Mouse (Mus musculus) B cell, adult 2 months (primary cell): ENCODE data around the gene Peli2.

ENCODE experiments used
- DNase-seq, 2 experiments: peaks; one replicate each; pipeline ENCODE4 v3.0.0; 2022

Peli2 gene

GRCm38 (mm10) chr14:48153865-48154511 is 33.4 kb downstream of the Peli2 start:
- DNase-seq = no peak

DNA sequence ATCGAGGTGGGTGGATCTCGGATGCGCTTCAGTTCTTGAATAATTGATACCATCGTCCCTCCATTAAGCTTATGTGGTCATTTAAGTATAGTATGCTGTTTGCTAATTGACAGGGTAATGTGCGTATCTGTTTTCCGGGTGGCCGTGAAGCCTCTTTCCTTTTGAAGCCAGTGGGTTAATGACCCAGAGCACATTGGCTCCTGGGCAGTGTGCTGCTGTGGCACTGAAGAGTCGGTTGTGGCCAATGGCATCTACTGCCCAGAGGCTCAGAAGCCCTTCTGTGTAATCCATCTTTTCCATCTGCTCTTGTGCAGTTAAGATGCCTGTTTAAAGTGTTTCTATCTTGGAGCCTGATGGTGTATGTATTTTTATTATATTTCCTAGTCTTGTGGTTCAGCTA is 34.0 kb downstream of the Peli2 start:
- DNase-seq = no peak

- no peak for DNase-seq
Observed at GRCm38 (mm10) chr14:48155153-48155552, 34.5 kb downstream of the Peli2 start.

- DNase-seq = no peak
Observed at GRCm38 (mm10) chr14:48157085-48157484, 36.5 kb downstream of the Peli2 start.

GRCm38 (mm10) chr14:48157835-48158234 is 37.2 kb downstream of the Peli2 start:
- no peak for DNase-seq

- DNase-seq = no peak
Observed at GRCm38 (mm10) chr14:48159401-48159800, 38.8 kb downstream of the Peli2 start.

DNA sequence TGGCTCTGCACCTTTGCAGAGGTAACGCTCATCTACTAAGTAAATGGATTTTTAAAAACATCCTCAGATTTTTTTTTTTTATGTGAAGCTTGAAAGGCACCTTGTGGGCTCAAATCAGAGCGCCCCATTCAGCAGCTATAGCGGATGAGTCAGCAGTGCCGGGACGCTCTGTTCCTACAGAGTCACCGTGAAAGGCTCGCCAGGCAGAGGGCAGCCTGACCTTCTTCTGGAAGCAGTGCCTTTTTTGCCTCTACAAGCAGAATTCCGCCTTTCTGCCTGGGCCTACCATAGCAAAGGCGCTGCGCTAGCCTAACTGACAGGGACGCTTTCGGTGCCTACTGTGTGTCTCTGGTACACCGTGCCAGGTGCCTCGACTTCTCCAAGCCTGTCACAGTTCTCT is 41.8 kb downstream of the Peli2 start:
- DNase-seq = no peak

DNA sequence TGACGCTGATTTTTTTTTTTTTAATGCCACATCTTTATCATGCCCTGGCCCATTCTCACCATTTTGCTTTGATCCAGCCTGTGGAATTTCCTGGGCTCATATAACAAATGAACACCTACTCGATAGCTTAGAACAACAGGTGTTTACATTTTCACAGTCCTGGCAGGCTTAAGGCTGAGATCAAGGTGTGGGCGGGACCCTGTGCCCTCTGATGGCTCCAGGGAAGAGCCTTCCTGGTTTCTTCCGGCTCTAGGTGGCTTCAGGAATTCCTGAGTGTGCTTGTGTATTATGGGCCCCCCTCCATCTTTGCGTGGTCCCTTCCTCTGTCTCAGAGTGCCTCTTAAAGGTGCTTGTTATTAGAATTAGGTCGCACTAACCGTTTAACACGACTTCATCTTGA is 44.3 kb downstream of the Peli2 start:
- no peak for DNase-seq

DNA sequence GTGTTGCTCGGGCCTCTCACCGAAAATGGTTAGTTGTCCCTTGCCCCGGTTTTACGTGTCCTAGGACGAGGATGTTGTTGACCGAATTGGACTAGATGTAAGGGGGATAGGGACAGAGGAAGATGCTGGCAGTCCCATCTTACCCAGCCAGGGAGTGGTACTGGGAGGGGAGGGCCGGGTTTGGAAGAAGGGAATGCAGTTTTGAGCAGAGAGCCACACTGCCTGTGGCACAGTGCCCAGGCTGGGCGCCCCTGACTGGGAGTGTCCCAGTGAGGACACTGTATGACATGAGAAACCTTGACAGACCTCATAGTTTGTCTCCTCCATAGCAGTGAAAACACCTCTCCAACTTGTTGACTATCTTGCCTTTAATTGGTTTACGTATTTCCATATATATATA is 45.8 kb downstream of the Peli2 start:
- no peak for DNase-seq

- DNase-seq = no peak
Observed at GRCm38 (mm10) chr14:48167020-48167419, 46.4 kb downstream of the Peli2 start.

GRCm38 (mm10) chr14:48168116-48168515 is 47.5 kb downstream of the Peli2 start:
- no peak for DNase-seq

DNA sequence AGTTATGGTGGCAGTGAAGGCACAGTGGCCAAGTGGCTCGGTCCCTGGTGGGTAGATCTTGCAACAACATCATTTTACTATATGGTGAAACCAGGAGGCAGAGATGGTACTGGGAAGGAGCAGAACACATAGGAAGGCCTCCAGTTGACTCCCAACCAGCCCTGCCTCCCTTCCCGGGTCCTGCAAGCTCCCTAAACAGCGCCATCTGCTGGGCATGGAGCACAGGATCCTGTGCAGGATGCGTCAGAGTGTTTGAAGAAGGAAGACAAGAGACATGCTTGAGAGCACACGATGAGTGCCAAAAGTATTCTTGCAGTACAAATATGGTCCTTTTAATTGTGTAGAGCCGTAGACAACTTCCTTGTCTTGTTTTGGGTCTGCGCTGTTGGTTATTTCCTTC is 49.3 kb downstream of the Peli2 start:
- DNase-seq = no peak

GRCm38 (mm10) chr14:48171268-48171667 is 50.6 kb downstream of the Peli2 start:
- DNase-seq = no peak

DNA sequence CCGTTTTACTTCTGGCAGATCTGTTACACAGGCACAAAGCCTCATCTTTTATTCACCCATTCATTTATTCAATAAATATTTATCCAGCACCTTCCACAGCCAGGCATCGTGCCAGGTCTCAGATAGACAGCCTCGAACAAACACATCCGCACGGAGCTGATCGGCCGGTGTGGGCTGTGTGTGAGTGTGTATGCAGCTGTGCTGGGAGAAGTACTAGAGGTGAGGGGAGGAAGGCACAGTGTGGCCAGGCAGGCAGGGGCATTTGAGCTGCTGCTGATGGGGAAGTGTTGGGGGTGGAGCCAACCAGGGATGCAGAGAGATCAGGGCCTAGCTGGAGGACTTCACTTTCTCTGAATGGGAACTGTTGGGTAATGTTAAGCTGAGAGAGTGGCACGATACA is 51.4 kb downstream of the Peli2 start:
- DNase-seq = no peak

GRCm38 (mm10) chr14:48172876-48173275 is 52.3 kb downstream of the Peli2 start:
- no peak for DNase-seq

GRCm38 (mm10) chr14:48173840-48174239 is 53.2 kb downstream of the Peli2 start:
- no peak for DNase-seq

- no peak for DNase-seq
Observed at GRCm38 (mm10) chr14:48174356-48174755, 53.7 kb downstream of the Peli2 start.

- DNase-seq = no peak
Observed at GRCm38 (mm10) chr14:48175115-48175514, 54.5 kb downstream of the Peli2 start.

DNA sequence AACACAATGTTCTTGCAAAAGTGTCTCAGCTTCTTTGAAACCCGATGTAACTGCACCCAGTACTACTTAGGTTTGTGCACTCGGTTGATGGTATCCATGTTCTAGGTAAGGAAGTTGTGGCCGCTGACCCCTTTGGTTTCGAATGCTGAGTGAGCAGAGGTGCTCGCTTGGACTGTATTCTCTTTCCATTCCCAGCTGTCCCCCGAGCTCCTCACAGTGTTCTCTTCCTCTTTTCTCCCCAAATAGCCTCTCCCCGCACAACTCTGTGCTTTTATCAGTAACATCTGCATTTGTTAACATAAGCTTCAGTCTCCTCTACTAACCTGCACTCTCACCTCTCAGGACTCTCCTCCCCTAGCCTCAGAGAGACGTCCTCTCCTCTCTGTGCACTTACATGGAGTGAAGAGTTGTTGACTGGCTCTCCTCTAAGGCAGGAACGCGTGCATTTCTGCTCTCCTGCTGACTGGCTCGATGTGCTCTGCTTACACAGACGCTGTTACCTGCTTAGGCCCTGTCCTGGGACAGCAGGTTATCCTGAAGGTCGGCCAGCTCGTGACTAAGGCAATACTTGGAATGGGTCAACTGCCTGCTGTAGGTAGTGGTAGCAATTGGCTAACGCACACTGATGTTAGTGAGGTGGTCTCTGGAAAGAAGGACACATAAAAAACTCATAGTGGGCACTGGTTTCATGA is 57.8 kb downstream of the Peli2 start:
- no peak for DNase-seq

DNA sequence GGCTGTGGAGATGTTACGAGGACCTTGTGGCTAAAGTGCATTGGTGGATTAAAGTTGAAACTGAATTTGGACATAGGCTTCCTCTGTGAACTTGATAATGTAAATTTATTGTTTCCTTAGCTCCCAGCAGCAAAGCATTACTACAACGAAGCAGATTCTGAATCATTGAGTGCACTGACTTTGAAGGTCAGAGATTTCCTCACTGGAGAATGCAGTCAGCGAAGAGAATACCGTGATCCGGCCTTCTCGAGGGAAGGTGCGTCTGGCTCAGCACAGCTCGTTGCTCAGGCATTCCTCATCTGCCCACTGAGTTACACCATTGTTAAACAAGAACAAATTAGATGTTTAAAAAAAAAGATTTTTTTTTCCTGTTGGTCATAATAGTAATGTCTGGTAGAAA is 58.4 kb downstream of the Peli2 start:
- no peak for DNase-seq

GRCm38 (mm10) chr14:48186302-48186701 is 65.7 kb downstream of the Peli2 start:
- no peak for DNase-seq

GRCm38 (mm10) chr14:48187100-48187499 is 66.5 kb downstream of the Peli2 start:
- no peak for DNase-seq

DNA sequence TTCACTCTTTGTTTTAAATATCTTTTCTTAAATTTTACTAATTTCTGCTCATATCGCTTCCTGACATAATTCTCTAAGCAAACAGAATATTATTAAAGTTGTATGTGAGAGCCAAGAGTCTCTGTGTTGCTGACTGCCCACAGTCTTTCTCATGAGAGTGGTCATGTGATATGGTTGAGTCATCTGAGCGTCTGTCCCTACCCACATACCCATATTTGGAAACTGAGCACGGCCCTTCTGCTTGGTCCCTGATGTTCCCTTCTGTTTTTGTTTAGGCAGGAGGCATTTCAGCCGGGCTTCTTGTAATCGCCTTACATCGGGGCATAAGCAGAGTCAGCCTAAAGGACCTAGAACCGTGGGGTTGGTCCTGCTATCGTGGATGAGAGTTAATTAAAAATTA is 68.7 kb downstream of the Peli2 start:
- no peak for DNase-seq

DNA sequence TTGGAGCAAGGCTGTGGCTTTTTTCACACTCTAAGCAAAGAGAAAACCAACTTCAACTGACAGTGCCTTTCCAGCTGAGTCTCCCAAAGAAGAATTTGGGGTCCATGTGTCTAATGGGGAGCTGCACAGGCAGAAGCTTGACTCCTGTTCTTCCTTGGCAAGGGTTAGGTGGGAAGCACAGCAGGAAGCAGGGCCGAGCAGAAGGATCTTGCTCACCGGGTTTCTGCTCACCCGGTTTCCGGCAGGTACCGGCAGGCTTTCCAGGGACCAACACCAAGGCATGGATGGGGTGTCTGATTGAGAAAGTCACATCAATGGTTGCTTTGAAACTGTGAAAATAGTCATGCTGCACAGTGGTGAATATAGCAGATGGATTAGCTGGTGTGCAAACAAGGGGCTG is 70.3 kb downstream of the Peli2 start:
- DNase-seq = no peak

DNA sequence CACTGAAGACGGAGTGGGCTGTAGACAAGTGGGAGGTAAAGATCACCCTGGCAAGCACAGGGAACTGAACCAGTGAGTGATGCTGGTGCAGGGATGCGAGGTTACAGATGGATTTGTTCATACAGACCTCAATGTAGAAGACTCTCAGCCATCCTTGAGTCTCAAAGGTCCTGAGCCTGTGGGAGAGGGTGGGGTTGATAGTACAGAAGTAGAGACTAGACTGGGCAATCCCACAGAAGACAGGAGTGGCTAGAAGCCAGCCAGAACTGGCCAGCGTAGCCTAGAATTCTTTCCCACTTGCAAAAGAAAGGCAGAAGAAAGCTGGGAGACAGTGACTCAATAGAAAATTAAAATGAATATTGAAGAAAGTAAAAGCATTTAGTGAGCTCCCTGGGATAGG is 71.3 kb downstream of the Peli2 start:
- no peak for DNase-seq
